Mouse (Mus musculus) telencephalon, adult 2 months (tissue): ENCODE measurements at regions not wholly inside any gene's neighbourhood (a gene's known extent, or its start where the extent isn't known, plus 50 kb on each side); places are given as distances from the start of the nearest gene placed in this dataset.

Source experiments
- DNase-seq: peaks from one replicate; pipeline ENCODE4 v3.0.0-alpha.2; 2011; ENCODE audit warnings: low read depth, low spot score

GRCm38 (mm10) chr2:128523425-128524108 lies 67.4 kb upstream of the Spdye4c start:
- no peak for DNase-seq

- DNase-seq = no peak
Observed at GRCm38 (mm10) chr2:128526100-128526499, 64.9 kb upstream of the Spdye4c start.

GRCm38 (mm10) chr2:128526883-128527344 lies 64.1 kb upstream of the Spdye4c start:
- DNase-seq = no peak

GRCm38 (mm10) chr2:128536294-128536693 lies 54.7 kb upstream of the Spdye4c start:
- no peak for DNase-seq

- DNase-seq = no peak
Observed at GRCm38 (mm10) chr2:128537425-128537824, 53.6 kb upstream of the Spdye4c start.

GRCm38 (mm10) chr2:128538736-128539135 lies 52.3 kb upstream of the Spdye4c start:
- no peak for DNase-seq
